Mouse (Mus musculus): ENCODE measurements around the gene Olfr1206. TPM values are rescaled to one million over a fixed set of nuclear protein-coding genes. Genes with fewer than 3 reads are reported as not detected.

Olfr1206 gene
- total RNA-seq (2021): not detected
- long read RNA-seq, experiment 1: 0 reads
- long read RNA-seq, experiment 2: 0 reads

DNA sequence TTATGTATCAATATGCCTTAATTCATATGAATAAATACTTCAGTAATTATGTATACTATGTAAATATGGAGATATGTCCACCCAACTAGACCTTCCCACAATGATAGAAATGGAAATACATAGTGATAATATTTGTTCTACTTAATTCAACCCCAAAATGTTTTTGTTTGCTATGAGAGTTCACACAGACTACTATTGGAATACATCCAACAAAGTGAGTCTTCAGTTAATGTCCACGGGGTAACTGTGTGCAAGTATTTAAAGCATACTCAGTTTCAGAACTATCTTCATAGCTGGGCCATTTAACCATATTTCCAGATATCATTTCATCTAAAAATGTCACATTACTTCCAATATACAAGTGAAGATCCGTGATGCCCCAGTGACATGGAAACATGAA, at the start of gene Olfr1206:
Olfr1206 (plus strand) TSS at position 301 of the 400 bp plus-strand sequence.
- DNase-seq (ENCODE audit: low spot score in 2 of 2): no peak

DNA sequence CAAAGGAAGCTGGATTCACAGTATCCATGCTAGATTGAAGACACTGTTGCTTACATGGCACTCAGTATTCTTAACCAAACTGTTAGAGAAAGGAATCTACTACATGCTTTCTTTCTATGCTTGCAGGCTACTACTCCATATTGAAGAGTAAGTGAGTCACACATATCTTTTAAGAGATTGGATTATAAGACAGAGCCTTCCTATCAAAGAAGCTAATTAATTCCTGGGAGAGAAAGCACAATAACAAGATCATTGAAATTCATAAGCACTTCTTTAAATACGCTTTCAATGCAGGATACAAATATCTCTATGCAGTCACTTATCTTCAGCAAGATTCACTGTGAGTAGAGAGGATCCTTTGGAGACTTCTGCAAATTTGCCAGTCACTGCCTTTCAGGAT, 48.8 kb upstream of the Olfr1206 start, which contains the start of gene Olfr1202:
Olfr1202 (plus strand) TSS at position 301 of the 400 bp plus-strand sequence.
- no peak for DNase-seq (ENCODE audit: low spot score in 2 of 2)

DNA sequence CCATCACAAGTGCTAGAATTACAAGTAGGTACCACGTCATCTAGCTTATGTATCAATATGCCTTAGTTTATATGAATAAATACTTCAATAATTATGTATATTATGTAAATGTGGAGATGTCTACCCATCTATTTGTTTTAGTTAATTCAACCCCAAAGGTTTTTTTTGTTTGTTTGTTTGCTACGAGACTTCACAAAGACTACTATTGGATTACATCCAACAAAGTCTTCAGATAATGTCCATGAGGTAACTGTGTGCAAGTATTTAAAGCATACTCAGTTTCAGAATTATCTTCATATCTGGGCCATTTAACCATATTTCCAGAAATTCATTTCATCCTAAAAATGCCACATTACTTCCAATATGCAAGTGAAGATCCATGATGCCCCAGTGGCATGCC, 33.6 kb upstream of the Olfr1206 start, which contains the start of gene Olfr1205:
Olfr1205 (plus strand) TSS at position 301 of the 400 bp plus-strand sequence.
- no peak for DNase-seq (ENCODE audit: low spot score in 2 of 2)

DNA sequence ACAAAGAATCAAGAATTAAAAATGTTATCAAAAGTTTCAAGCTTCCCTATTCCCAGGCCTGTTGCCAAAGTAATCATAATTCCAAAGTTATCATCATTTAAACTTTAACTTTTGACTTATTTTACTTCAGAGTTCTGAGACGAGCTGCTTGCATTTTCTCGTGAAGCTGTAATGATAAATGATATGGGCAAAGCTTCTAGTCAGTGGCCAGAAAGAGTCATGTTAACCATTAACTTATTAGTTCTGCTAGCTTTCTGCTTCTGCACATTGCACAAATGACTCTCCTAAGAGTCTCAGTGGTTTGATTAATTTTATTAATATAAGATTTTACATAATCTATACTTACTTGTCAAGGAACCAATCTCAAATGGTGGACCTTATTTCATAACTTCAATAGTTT, 24.6 kb upstream of the Olfr1206 start:
- DNase-seq (ENCODE audit: low spot score in 2 of 2): no peak

DNA sequence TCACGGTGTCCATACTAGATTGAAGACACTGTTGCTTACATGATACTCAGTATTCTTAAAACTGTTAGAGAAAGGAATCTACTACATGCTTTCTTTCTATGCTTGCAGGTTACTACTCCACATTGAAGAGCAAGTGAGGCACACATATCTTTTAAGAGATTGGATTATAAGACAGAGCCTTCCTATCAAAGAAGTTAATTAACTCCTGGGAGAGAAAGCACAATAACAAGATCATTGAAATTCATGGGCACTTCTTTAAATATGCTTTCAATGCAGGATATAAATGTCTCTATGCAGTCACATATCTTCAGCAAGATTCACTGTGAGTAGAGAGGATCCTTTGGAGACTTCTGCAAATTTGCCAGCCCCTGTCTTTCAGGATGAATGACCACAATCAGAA, 14.0 kb upstream of the Olfr1206 start, which contains the start of gene Olfr1204:
Olfr1204 (plus strand) TSS at position 301 of the 400 bp plus-strand sequence.
- no peak for DNase-seq (ENCODE audit: low spot score in 2 of 2)

DNA sequence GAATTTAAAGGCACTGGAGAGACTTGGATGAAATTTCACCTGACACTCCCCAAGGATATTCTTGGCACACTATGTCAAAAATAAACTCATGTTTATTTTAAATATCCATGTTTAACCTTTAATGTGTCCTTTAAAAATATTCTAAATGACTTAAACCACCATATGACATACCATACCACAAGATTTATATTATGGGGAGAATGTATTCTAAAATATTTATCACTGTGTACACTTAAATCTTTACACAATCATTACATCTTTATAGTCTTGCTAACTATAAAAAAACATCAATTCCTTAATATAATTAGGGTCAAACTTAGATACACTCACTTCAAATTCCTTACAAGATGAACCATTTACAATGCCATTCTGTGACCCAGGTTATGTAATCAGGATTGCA, 39.2 kb downstream of the Olfr1206 start, which contains the start of gene Olfr1208:
Olfr1208 (minus strand) TSS at position 101 of the 400 bp plus-strand sequence.
- DNase-seq (ENCODE audit: low spot score in 2 of 2): no peak

DNA sequence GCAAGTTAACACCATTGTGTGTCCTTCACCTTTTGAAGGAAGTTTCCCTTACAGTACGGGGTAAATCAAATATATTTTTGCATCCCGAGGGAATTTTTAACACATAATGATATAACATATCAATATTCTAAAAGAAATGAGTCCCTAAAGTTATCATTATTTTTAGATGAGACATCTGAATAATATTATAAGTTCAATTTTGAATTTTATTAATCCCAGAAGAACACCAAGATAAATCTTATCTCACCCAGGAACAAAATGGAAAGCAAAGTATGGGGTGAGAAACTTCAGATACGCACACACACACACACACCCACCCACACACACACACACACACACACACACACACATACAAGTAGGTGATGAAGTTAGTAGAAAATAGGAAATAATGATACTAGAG, 52.0 kb downstream of the Olfr1206 start, which contains the start of gene Olfr1209:
Olfr1209 (minus strand) TSS at position 101 of the 400 bp plus-strand sequence.
- DNase-seq (ENCODE audit: low spot score in 2 of 2): no peak

Other genes starting within 250 kb of the Olfr1206 start
- gene Olfr1191-ps1, start 222.7 kb upstream of the Olfr1206 start, total RNA-seq (2021): not detected
- not detected for gene Olfr1192-ps1, start 214.7 kb upstream of the Olfr1206 start, total RNA-seq (2021)
- gene Olfr1193, start 187.6 kb upstream of the Olfr1206 start, total RNA-seq (2021): not detected
- gene Olfr1195, start 174.0 kb upstream of the Olfr1206 start, total RNA-seq (2021): not detected
- gene Olfr1196, start 158.6 kb upstream of the Olfr1206 start, total RNA-seq (2021): not detected
- gene Olfr1197, start 130.9 kb upstream of the Olfr1206 start, total RNA-seq (2021): not detected
- gene Olfr1198, start 111.9 kb upstream of the Olfr1206 start, total RNA-seq (2021): not detected
- not detected for gene Olfr1199, start 102.8 kb upstream of the Olfr1206 start, total RNA-seq (2021)
- gene Olfr1200, start 92.7 kb upstream of the Olfr1206 start, total RNA-seq (2021): not detected
- gene Olfr1201, start 70.2 kb upstream of the Olfr1206 start, total RNA-seq (2021): not detected
- gene Olfr1202, start 48.7 kb upstream of the Olfr1206 start, total RNA-seq (2021): not detected
- not detected for gene Olfr1205, start 33.5 kb upstream of the Olfr1206 start, total RNA-seq (2021)
- gene Olfr1204, start 13.9 kb upstream of the Olfr1206 start, total RNA-seq (2021): not detected
- gene Olfr1208, start 39.1 kb downstream of the Olfr1206 start, total RNA-seq (2021): not detected
- not detected for gene Olfr1209, start 51.9 kb downstream of the Olfr1206 start, total RNA-seq (2021)
- not detected for gene Olfr1211, start 74.9 kb downstream of the Olfr1206 start, total RNA-seq (2021)
- not detected for gene Olfr1212, start 90.7 kb downstream of the Olfr1206 start, total RNA-seq (2021)
- not detected for gene Gm13762, start 117.0 kb downstream of the Olfr1206 start, total RNA-seq (2021)
- gene Olfr1214, start 129.4 kb downstream of the Olfr1206 start, total RNA-seq (2021): not detected
- not detected for gene Olfr1215, start 143.7 kb downstream of the Olfr1206 start, total RNA-seq (2021)
- gene Olfr1216, start 155.1 kb downstream of the Olfr1206 start, total RNA-seq (2021): not detected
- not detected for gene Olfr1217, start 168.8 kb downstream of the Olfr1206 start, total RNA-seq (2021)
- not detected for gene Olfr1218, start 198.0 kb downstream of the Olfr1206 start, total RNA-seq (2021)
- not detected for gene Olfr1219, start 220.3 kb downstream of the Olfr1206 start, total RNA-seq (2021)
- gene Olfr1220, start 243.6 kb downstream of the Olfr1206 start, total RNA-seq (2021): not detected